Mouse (Mus musculus) thymus, adult 2 months (tissue): Measurements from ENCODE around the gene Smarcc2.

Experiments
- CTCF ChIP-seq: fragments of 200-500 bp; IDR thresholded peaks from 2 replicates; pipeline ENCODE4 v1.5.1; 2012; ENCODE audit warnings: mild to moderate bottlenecking, control low read depth, low read length, moderate library complexity, borderline replicate concordance; ENCODE audit not compliant: control insufficient read depth, poor library complexity, insufficient read depth; ENCODE audit errors: extremely low read depth
- POLR2A ChIP-seq: fragments of 200-500 bp; IDR thresholded peaks from 2 replicates; pipeline ENCODE4 v1.6.1; 2012; ENCODE audit warnings: mild to moderate bottlenecking, low read length, control low read depth, moderate library complexity; ENCODE audit not compliant: control insufficient read depth, poor library complexity, insufficient read depth; ENCODE audit errors: extremely low read depth

GRCm38 (mm10) chr10:128504641-128505370, 45.8 kb downstream of the Smarcc2 start:
- TF ChIP-seq CTCF (no peak), POLR2A (no peak)
